Mouse (Mus musculus): ENCODE results near the gene 4930507D05Rik. TPM values are rescaled to one million over a fixed set of nuclear protein-coding genes. Genes with fewer than 3 reads are reported as not detected.

Gene 4930507D05Rik
- total and polyA plus RNA-seq, 3 experiments, result 0.27 to 0.68 (median 0.39) TPM

DNA sequence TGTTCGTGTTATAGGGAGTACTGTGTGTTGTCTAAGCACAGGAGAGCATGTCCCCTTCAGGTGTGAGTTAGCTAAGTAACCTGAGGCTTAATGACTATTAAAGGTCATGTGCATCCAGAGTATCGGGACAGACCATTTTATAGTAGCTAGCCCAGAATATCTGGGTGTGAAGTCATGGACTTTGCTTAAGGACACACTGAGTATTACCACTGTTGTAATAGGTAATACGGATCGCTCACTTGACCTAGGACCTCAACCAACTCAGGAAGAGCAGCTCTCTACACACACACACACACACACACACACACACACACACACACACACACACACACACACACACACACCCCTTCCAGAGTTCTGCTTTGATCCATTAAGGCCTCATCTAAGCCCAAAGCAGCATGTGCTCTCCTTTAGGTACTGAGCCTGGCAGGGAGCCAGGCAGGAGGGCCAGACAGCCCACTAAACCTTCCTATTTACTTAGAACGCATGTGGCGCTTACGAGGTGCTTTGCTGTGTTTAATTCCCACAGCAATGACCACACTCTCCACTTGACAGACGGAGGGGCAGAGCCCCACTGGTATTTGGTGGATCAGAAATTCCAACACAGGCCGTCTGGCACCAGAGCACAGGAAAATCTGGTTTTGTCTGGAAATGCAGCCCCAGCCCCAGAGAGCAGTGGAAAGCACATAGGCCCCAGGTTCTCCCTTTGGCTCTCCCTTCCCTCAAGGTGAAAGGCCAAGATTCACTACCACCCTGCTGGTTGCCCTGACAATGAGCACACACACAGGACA is 24.0 kb upstream of the 4930507D05Rik start:
- Histone ChIP-seq H3K4me1 (ENCODE audit: control insufficient read depth in 1 of 2, insufficient read depth in 2 of 2) (no peaks in the 10 kb centered on the region), H3K27me3 (replicated peaks) (peaks cover 19% of the 10 kb centered on the region), H3K9me3 (replicated peaks; ENCODE audit: low read length) (no peaks in the 10 kb centered on the region), H3K4me3 (replicated peaks in 1 of 3; ENCODE audit: low read depth in 2 of 3, low read length in 2 of 3, poor library complexity in 1 of 3) (no peak overlapping the region), H3K4me2 (ENCODE audit: insufficient read depth, low read depth, poor library complexity, severe bottlenecking) (no peak overlapping the region), H3K79me2 (replicated peaks; ENCODE audit: control insufficient read depth, extremely low read depth, insufficient read depth, poor library complexity, severe bottlenecking) (no peaks in the 10 kb centered on the region), H3K27ac (ENCODE audit: insufficient read depth, low read depth) (no peak overlapping the region), H3K9ac (ENCODE audit: insufficient read depth, low read depth) (no peak overlapping the region), H3K36me3 (replicated peaks in 1 of 2; ENCODE audit: control insufficient read depth in 1 of 2, insufficient read depth in 1 of 2, low read length in 1 of 2) (peaks cover 21 to 28% of the 10 kb centered on the region in 2 experiments)
- DNase-seq (ENCODE audit: extremely low read depth), result no peak
- in situ Hi-C loops (cut with MboI; ENCODE audit: low pct_ligation_motif_present, low pct_unique_long_range_greater_than_20kb, low sequenced_read_pairs), result no loop called here
- TF ChIP-seq NELFE (IDR thresholded peaks at IDR 0.05; ENCODE audit: low read depth, low read length) (no peak), TCF12 (IDR thresholded peaks at IDR 0.05; ENCODE audit: low read depth, low read length) (no peak), ELF1 (IDR thresholded peaks at IDR 0.05; ENCODE audit: low read depth, low read length) (no peak), E2F4 (IDR thresholded peaks at IDR 0.05; ENCODE audit: insufficient replicate concordance, low read depth, low read length) (no peak), NRF1 (IDR thresholded peaks at IDR 0.05; ENCODE audit: low read depth, low read length) (no peak), MYC (IDR thresholded peaks at IDR 0.05; ENCODE audit: low read depth, low read length) (no peak), USF2 (conservative IDR thresholded peaks at IDR 0.05; ENCODE audit: low read depth, low read length) (no peak), RCOR1 (conservative IDR thresholded peaks at IDR 0.05; ENCODE audit: low read depth, low read length) (no peak), KAT2A (IDR thresholded peaks at IDR 0.05; ENCODE audit: insufficient replicate concordance, low read length) (no peak), ETS1 (conservative IDR thresholded peaks at IDR 0.05; ENCODE audit: low read depth, low read length) (no peak), CHD2 (IDR thresholded peaks at IDR 0.05; ENCODE audit: low read length) (no peak)
- dilution Hi-C loops (cut with MboI; ENCODE audit: extremely low pct_ligation_motif_present, extremely low pct_unique_long_range_greater_than_20kb, low sequenced_read_pairs), result no loop called here

DNA sequence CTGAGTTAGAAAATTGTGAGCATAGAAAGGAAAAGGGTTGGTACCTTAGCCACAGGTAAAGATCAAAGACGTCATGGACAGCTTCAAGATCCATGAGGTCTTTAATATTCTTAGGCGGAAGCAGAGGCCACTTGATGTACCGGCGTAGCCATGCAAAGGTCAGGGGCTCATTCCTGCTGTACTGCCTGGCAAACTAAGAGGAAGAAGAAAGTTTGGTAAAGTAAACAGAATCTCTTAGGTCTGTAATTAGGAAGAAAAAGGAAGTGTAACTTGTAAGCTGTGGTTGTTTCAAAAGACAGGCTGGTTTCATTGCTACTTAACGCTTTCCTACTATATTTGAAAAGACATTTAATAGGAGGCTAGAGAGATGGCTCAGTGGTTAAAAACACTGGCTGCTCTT is 18.9 kb upstream of the 4930507D05Rik start:
- H3K36me3 ChIP-seq (replicated peaks in 1 of 2; ENCODE audit: control insufficient read depth in 1 of 2, insufficient read depth in 1 of 2, low read length in 1 of 2), result peaks cover 59 to 77% of the 10 kb centered on the region in 2 experiments
- no peaks in the 10 kb centered on the region for H3K79me2 ChIP-seq (replicated peaks; ENCODE audit: control insufficient read depth, extremely low read depth, insufficient read depth, poor library complexity, severe bottlenecking)
- H3K9me3 ChIP-seq (replicated peaks; ENCODE audit: low read length), result no peaks in the 10 kb centered on the region
- no peak overlapping the region for H3K27ac ChIP-seq (ENCODE audit: insufficient read depth, low read depth)
- no peak overlapping the region for H3K4me2 ChIP-seq (ENCODE audit: insufficient read depth, low read depth, poor library complexity, severe bottlenecking)
- no peak overlapping the region for H3K9ac ChIP-seq (ENCODE audit: insufficient read depth, low read depth)
- no peak overlapping the region for H3K4me3 ChIP-seq (replicated peaks in 1 of 3; ENCODE audit: low read depth in 2 of 3, low read length in 2 of 3, poor library complexity in 1 of 3)
- no peak for DNase-seq (ENCODE audit: extremely low read depth)
- no peaks in the 10 kb centered on the region for H3K4me1 ChIP-seq (ENCODE audit: control insufficient read depth in 1 of 2, insufficient read depth in 2 of 2)
- dilution Hi-C loops (cut with MboI; ENCODE audit: extremely low pct_ligation_motif_present, extremely low pct_unique_long_range_greater_than_20kb, low sequenced_read_pairs), result no loop called here
- H3K27me3 ChIP-seq (replicated peaks), result no peaks in the 10 kb centered on the region
- in situ Hi-C loops (cut with MboI; ENCODE audit: low pct_ligation_motif_present, low pct_unique_long_range_greater_than_20kb, low sequenced_read_pairs), result no loop called here
- TF ChIP-seq CTCF (conservative IDR thresholded peaks at IDR 0.05 in 1 of 2, IDR thresholded peaks at IDR 0.05 in 1 of 2; ENCODE audit: low read depth in 2 of 2, low read length in 2 of 2), result no peak
- no peak for TF ChIP-seq IRF4 (IDR thresholded peaks at IDR 0.05; ENCODE audit: low read depth, low read length)
- no peak for TF ChIP-seq EP300 (IDR thresholded peaks at IDR 0.05; ENCODE audit: low read length)
- TF ChIP-seq SIN3A (IDR thresholded peaks at IDR 0.05; ENCODE audit: low read length), result no peak
- TF ChIP-seq POLR2A (IDR thresholded peaks at IDR 0.05; ENCODE audit: low read depth, low read length), result no peak
- no peak for TF ChIP-seq E2F4 (IDR thresholded peaks at IDR 0.05; ENCODE audit: insufficient replicate concordance, low read depth, low read length)
- no peak for TF ChIP-seq MEF2A (IDR thresholded peaks at IDR 0.05; ENCODE audit: borderline replicate concordance, low read depth, low read length)
- no peak for TF ChIP-seq ZKSCAN1 (IDR thresholded peaks at IDR 0.05; ENCODE audit: borderline replicate concordance, low read depth, low read length)
- TF ChIP-seq HCFC1 (IDR thresholded peaks at IDR 0.05; ENCODE audit: low read depth, low read length), result no peak
- TF ChIP-seq ZC3H11A (IDR thresholded peaks at IDR 0.05; ENCODE audit: low read depth, low read length), result no peak
- no peak for TF ChIP-seq ETS1 (conservative IDR thresholded peaks at IDR 0.05; ENCODE audit: low read depth, low read length)
- TF ChIP-seq BHLHE40 (IDR thresholded peaks at IDR 0.05; ENCODE audit: low read depth, low read length), result no peak
- TF ChIP-seq MYC (IDR thresholded peaks at IDR 0.05; ENCODE audit: low read depth, low read length), result no peak

Measured in CH12.LX (cell line).